Mouse (Mus musculus) midbrain, postnatal 0 days (tissue): Measurements from ENCODE around the gene Efcab5. TPM values are rescaled to one million over a fixed set of nuclear protein-coding genes. Genes with fewer than 3 reads are reported as not detected.

Experiments used
- ATAC-seq: fragments of 200-750 bp; cut with Nextera tagmentation; 2 replicates; pipeline ENCODE4 v1.8.0; 2017; ENCODE audit warnings: moderate number of reproducible peaks, mild to moderate bottlenecking, moderate TSS enrichment, moderate library complexity; ENCODE audit not compliant: low FRiP score
- DNase-seq: peaks from one replicate; pipeline ENCODE4 v3.0.0-alpha.2; 2015; ENCODE audit warnings: low spot score
- H3K27ac ChIP-seq: fragments of 300-500 bp; sonication (generic); 2 replicates; pipeline ENCODE4 v1.5.1; 2014; ENCODE audit warnings: low read depth, mild to moderate bottlenecking, low read length, mixed read lengths
- H3K27me3 ChIP-seq: fragments of 300-500 bp; sonication (generic); 2 replicates; pipeline ENCODE4 v1.6.1; 2014; ENCODE audit warnings: low read length, control low read depth, mixed read lengths; ENCODE audit not compliant: insufficient read depth
- H3K36me3 ChIP-seq: fragments of 300-500 bp; sonication (generic); 2 replicates; pipeline ENCODE4 v1.6.1; 2014; ENCODE audit warnings: low read length, control low read depth, mixed read lengths; ENCODE audit not compliant: insufficient read depth
- H3K4me1 ChIP-seq: fragments of 300-500 bp; sonication (generic); 2 replicates; pipeline ENCODE4 v1.6.1; 2014; ENCODE audit warnings: mild to moderate bottlenecking, control low read depth, antibody characterized with exemption, low read length, mixed read lengths; ENCODE audit not compliant: insufficient read depth
- H3K4me2 ChIP-seq: fragments of 300-500 bp; sonication (generic); 2 replicates; pipeline ENCODE4 v1.6.1; 2014; ENCODE audit warnings: low read depth, mild to moderate bottlenecking, low read length, mixed read lengths; ENCODE audit not compliant: poor library complexity, severe bottlenecking
- H3K4me3 ChIP-seq: fragments of 300-500 bp; sonication (generic); 2 replicates; pipeline ENCODE4 v1.5.1; 2014; ENCODE audit warnings: low read depth, mild to moderate bottlenecking, low read length, moderate library complexity
- H3K9ac ChIP-seq: fragments of 300-500 bp; sonication (generic); replicated peaks from 2 replicates; pipeline ENCODE4 v1.6.1; 2014; ENCODE audit warnings: mild to moderate bottlenecking, low read length, moderate library complexity, mixed read lengths; ENCODE audit not compliant: poor library complexity, severe bottlenecking
- H3K9me3 ChIP-seq: fragments of 300-500 bp; sonication (generic); 2 replicates; pipeline ENCODE4 v1.6.1; 2016; ENCODE audit warnings: low read length, control low read depth
- CTCF ChIP-seq: IDR thresholded peaks from 2 replicates; pipeline ENCODE4 v1.5.1; 2016; ENCODE audit warnings: antibody characterized with exemption, mild to moderate bottlenecking
- WGBS: fragments of 180-500 bp; shearing (Covaris S2); extraction: QIAGEN DNeasy Blood & Tissue Kit; methylation state at CpG from one replicate; pipeline ENCODE4 v1.1.7; 2014; 5-methylcytosine and 5-hydroxymethylcytosine counted together
- polyA plus RNA-seq: library from polyadenylated mRNA; unstranded; fragments of >200 nt; fragmentation: Nextera tagmentation; extraction: Ambion mirVana; gene quantifications from 2 replicates; pipeline ENCODE4 v1.2.1, GENCODE M21; 2015
- total RNA-seq: library from RNA; depleted of rRNA; stranded (reverse); fragments of >200 nt; gene quantifications from 2 replicates; pipeline ENCODE4 v1.2.3, GENCODE M21; 2014

Efcab5 gene
- total and polyA plus RNA-seq, 2 experiments from 2014 or later: 0.44 to 0.51 TPM

DNA sequence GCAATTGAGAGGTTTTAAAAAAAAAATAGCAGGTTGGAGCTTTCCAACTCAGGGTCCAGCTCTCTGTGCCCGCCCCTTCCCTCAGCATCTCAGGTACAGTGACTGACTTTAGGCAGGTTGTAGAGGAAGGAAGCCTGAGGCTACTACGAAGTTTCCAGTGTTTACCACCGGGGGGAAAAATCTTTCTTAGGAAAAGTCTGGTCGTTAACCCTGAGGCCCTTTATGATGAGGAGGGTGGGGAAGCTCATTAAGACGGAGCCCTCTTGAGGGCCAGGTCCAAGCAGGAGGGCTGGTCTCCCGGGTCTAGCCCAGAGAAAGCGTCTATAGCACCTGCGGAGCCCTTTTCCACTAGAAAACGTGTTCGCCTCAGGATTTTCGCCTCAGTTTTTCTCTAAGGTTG, 26.7 kb upstream of the Efcab5 start:
- Histone ChIP-seq H3K27me3 (no peaks in the 10 kb centered on the region), H3K27ac (peak overlapping the region; percentile 95), H3K9ac (peak overlapping the region; percentile 73), H3K4me3 (peak overlapping the region; percentile 62), H3K9me3 (no peaks in the 10 kb centered on the region), H3K4me2 (peak overlapping the region; percentile 71), H3K36me3 (no peaks in the 10 kb centered on the region), H3K4me1 (peaks cover 8% of the 10 kb centered on the region; the same call in 1 of the 2 replicates)
- under 1% methylated on average over 11 of the region's 11 CpGs for WGBS
- DNase-seq: peak; percentile 18
- ATAC-seq: peak; percentile 18; the same call in 1 of the 2 replicates
- no peak for TF ChIP-seq CTCF

- no peak overlapping the region for H3K9ac ChIP-seq
- WGBS: 0% methylated on average over 1 of the region's 1 CpGs
- no peak for ATAC-seq
- TF ChIP-seq CTCF: peak; percentile 88
- H3K4me2 ChIP-seq: peak overlapping the region; percentile 71
- H3K36me3 ChIP-seq: no peaks in the 10 kb centered on the region
- no peak overlapping the region for H3K27ac ChIP-seq
- peak overlapping the region; percentile 62; the same call in 1 of the 2 replicates for H3K4me3 ChIP-seq
- DNase-seq: peak; percentile 88
- no peaks in the 10 kb centered on the region for H3K9me3 ChIP-seq
- no peaks in the 10 kb centered on the region for H3K27me3 ChIP-seq
- H3K4me1 ChIP-seq: peaks cover 8% of the 10 kb centered on the region; the same call in 1 of the 2 replicates
These were observed 26.0 kb upstream of the Efcab5 start for GRCm38 (mm10) chr11:77214755-77215154.

- no peak for DNase-seq
- no peak for TF ChIP-seq CTCF
- Histone ChIP-seq H3K4me3 (no peak overlapping the region), H3K9me3 (no peaks in the 10 kb centered on the region), H3K4me1 (peaks cover 8% of the 10 kb centered on the region; the same call in 1 of the 2 replicates), H3K27ac (no peak overlapping the region), H3K27me3 (no peaks in the 10 kb centered on the region), H3K4me2 (no peak overlapping the region), H3K9ac (no peak overlapping the region), H3K36me3 (no peaks in the 10 kb centered on the region)
- 96% methylated on average over 1 of the region's 1 CpGs for WGBS
- no peak for ATAC-seq
These were observed 25.4 kb upstream of the Efcab5 start for GRCm38 (mm10) chr11:77214142-77214692.

DNA sequence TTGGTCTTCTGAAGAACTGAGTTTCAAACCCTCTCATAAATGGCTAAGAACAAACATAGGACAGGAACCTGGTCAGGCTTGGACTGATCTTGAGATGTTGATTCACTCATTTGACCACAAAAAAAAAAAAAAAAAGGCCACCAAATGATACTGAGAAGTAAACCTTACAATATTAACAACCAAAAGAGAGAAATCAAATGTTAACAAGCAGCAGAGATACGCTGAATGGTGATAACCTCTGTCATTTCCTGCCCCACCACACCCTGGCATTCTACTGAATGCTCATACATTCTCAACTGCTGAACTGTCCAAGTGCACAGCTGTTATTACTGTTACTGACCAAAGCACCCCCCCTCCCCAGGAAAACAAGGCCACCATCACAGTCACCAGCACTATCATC, 11.9 kb upstream of the Efcab5 start:
- no peak for DNase-seq
- H3K9me3 ChIP-seq: no peaks in the 10 kb centered on the region
- H3K4me1 ChIP-seq: no peaks in the 10 kb centered on the region
- peaks cover 7% of the 10 kb centered on the region; the same call in 1 of the 2 replicates for H3K27me3 ChIP-seq
- WGBS: 97% methylated on average over 1 of the region's 1 CpGs
- no peak overlapping the region for H3K4me2 ChIP-seq
- TF ChIP-seq CTCF: no peak
- H3K36me3 ChIP-seq: no peaks in the 10 kb centered on the region
- no peak for ATAC-seq
- no peak overlapping the region for H3K4me3 ChIP-seq
- H3K9ac ChIP-seq: no peak overlapping the region
- no peak overlapping the region for H3K27ac ChIP-seq

- WGBS: 55% methylated on average over 4 of the region's 4 CpGs
- H3K27me3 ChIP-seq: peaks cover 7% of the 10 kb centered on the region; the same call in 1 of the 2 replicates
- ATAC-seq (no peak), DNase-seq (no peak)
- H3K27ac ChIP-seq: no peak overlapping the region
- H3K9me3 ChIP-seq: no peaks in the 10 kb centered on the region
- no peak overlapping the region for H3K4me3 ChIP-seq
- H3K36me3 ChIP-seq: no peaks in the 10 kb centered on the region
- no peak overlapping the region for H3K9ac ChIP-seq
- H3K4me2 ChIP-seq: no peak overlapping the region
- no peaks in the 10 kb centered on the region for H3K4me1 ChIP-seq
- no peak for TF ChIP-seq CTCF
These were observed 10.9 kb upstream of the Efcab5 start for GRCm38 (mm10) chr11:77199636-77200035.

GRCm38 (mm10) chr11:77196181-77197143, 7.7 kb upstream of the Efcab5 start:
- TF ChIP-seq CTCF: no peak

More at GRCm38 (mm10) chr11:77196181-77197143, 7.7 kb upstream of the Efcab5 start:
- 37% methylated on average over 4 of the region's 4 CpGs for WGBS
- H3K4me2 ChIP-seq: no peak overlapping the region
- H3K27ac ChIP-seq: no peak overlapping the region
- DNase-seq: no peak
- H3K9me3 ChIP-seq: no peaks in the 10 kb centered on the region
- H3K27me3 ChIP-seq: peaks cover 7% of the 10 kb centered on the region; the same call in 1 of the 2 replicates
- ATAC-seq: no peak
- no peaks in the 10 kb centered on the region for H3K4me1 ChIP-seq
- H3K36me3 ChIP-seq: no peaks in the 10 kb centered on the region
- no peak overlapping the region for H3K4me3 ChIP-seq
- H3K9ac ChIP-seq: no peak overlapping the region
